Mouse (Mus musculus) MEL (cell line): ENCODE results near the gene U2af1l4. TPM values are rescaled to one million over a fixed set of nuclear protein-coding genes. Genes with fewer than 3 reads are reported as not detected.

Source experiments
- DNase-seq: peaks from one replicate; pipeline ENCODE4 v3.0.0; 2011; ENCODE audit warnings: low read depth, low spot score
- H3K27ac ChIP-seq: 2 replicates; pipeline ENCODE4 v1.5.1; 2012; ENCODE audit warnings: low read depth, mild to moderate bottlenecking, control low read depth, low read length, moderate library complexity; ENCODE audit not compliant: control insufficient read depth
- H3K27me3 ChIP-seq, 2 experiments: fragments of 150-350 bp in 1 of 2; sonication (generic) in 1 of 2; 2 replicates each; pipeline ENCODE4 v1.6.1; 2012; ENCODE audit warnings: low read length in 2 of 2, mild to moderate bottlenecking in 2 of 2, improper control_type of control experiment in 1 of 2, moderate library complexity in 1 of 2; ENCODE audit not compliant: insufficient read depth in 2 of 2, control insufficient read depth in 1 of 2
- H3K36me3 ChIP-seq, 2 experiments: 2 replicates each; pipeline ENCODE4 v1.6.1; 2012 to 2014; ENCODE audit warnings: low read length in 2 of 2, improper control_type of control experiment in 1 of 2, inconsistent platforms in 1 of 2, mild to moderate bottlenecking in 1 of 2; ENCODE audit not compliant: insufficient read depth in 2 of 2, control insufficient read depth in 1 of 2
- H3K4me1 ChIP-seq, 2 experiments: fragments of 150-350 bp in 1 of 2; sonication (generic) in 1 of 2; 2 replicates each; pipeline ENCODE4 v1.6.1; 2012; ENCODE audit warnings: low read length in 2 of 2, improper control_type of control experiment in 1 of 2, mild to moderate bottlenecking in 1 of 2; ENCODE audit not compliant: insufficient read depth in 2 of 2, control insufficient read depth in 1 of 2
- H3K4me3 ChIP-seq, 2 experiments: fragments of 150-350 bp in 1 of 2; sonication (generic) in 1 of 2; 2 replicates each; pipeline ENCODE4 v1.5.1; 2012; ENCODE audit warnings: low read depth in 2 of 2, low read length in 2 of 2, mild to moderate bottlenecking in 2 of 2, moderate library complexity in 2 of 2, control low read depth in 1 of 2, improper control_type of control experiment in 1 of 2; ENCODE audit not compliant: control insufficient read depth in 1 of 2, insufficient read depth in 1 of 2
- H3K79me2 ChIP-seq: 2 replicates; pipeline ENCODE4 v1.6.1; 2012; ENCODE audit warnings: mild to moderate bottlenecking, low read length, moderate library complexity; ENCODE audit not compliant: control insufficient read depth, poor library complexity, insufficient read depth
- H3K9ac ChIP-seq: 2 replicates; pipeline ENCODE4 v1.6.1; 2012; ENCODE audit warnings: low read depth, mild to moderate bottlenecking, control low read depth, low read length, moderate library complexity; ENCODE audit not compliant: control insufficient read depth, poor library complexity, severe bottlenecking
- H3K9me3 ChIP-seq: fragments of 150-350 bp; sonication (generic); replicated peaks from 2 replicates; pipeline ENCODE4 v1.6.1; 2012; ENCODE audit warnings: mild to moderate bottlenecking, low read length, improper control_type of control experiment, moderate library complexity; ENCODE audit not compliant: insufficient read depth
- BHLHE40 ChIP-seq: IDR thresholded peaks from 2 replicates; pipeline ENCODE4 v1.6.1; 2012; ENCODE audit warnings: low read depth, mild to moderate bottlenecking, inconsistent platforms, low read length, improper control_type of control experiment, borderline replicate concordance
- CHD1 ChIP-seq: IDR thresholded peaks from 2 replicates; pipeline ENCODE4 v1.6.1; 2012; ENCODE audit warnings: low read depth, mild to moderate bottlenecking, inconsistent platforms, low read length, improper control_type of control experiment
- E2F4 ChIP-seq: IDR thresholded peaks from 2 replicates; pipeline ENCODE4 v1.6.1; 2011; ENCODE audit warnings: low read depth, low read length, improper control_type of control experiment, borderline replicate concordance
- ETS1 ChIP-seq: IDR thresholded peaks from 2 replicates; pipeline ENCODE4 v1.6.1; 2012; ENCODE audit warnings: low read depth, mild to moderate bottlenecking, inconsistent platforms, low read length, improper control_type of control experiment, moderate library complexity
- GATA1 ChIP-seq: IDR thresholded peaks from 2 replicates; pipeline ENCODE4 v1.6.1; 2011; ENCODE audit warnings: low read depth, low read length, improper control_type of control experiment
- HCFC1 ChIP-seq: IDR thresholded peaks from 2 replicates; pipeline ENCODE4 v1.6.1; 2012; ENCODE audit warnings: low read depth, mild to moderate bottlenecking, inconsistent platforms, low read length, improper control_type of control experiment, moderate library complexity
- JUND ChIP-seq: IDR thresholded peaks from 2 replicates; pipeline ENCODE4 v1.6.1; 2011; ENCODE audit warnings: low read depth, mild to moderate bottlenecking, improper control_type of control experiment, low read length
- MAX ChIP-seq: IDR thresholded peaks from 2 replicates; pipeline ENCODE4 v1.6.1; 2011; ENCODE audit warnings: low read length, improper control_type of control experiment
- MEF2A ChIP-seq: IDR thresholded peaks from 2 replicates; pipeline ENCODE4 v1.6.1; 2014; ENCODE audit warnings: low read depth, mild to moderate bottlenecking, inconsistent platforms, low read length, improper control_type of control experiment; ENCODE audit not compliant: poor library complexity, insufficient replicate concordance, severe bottlenecking; ENCODE audit errors: extremely low read depth
- MYB ChIP-seq: IDR thresholded peaks from 2 replicates; pipeline ENCODE4 v1.6.1; 2011; ENCODE audit warnings: mild to moderate bottlenecking, low read depth, low read length, improper control_type of control experiment
- MYC ChIP-seq: IDR thresholded peaks from 2 replicates; pipeline ENCODE4 v1.6.1; 2011; ENCODE audit warnings: low read depth, mild to moderate bottlenecking, low read length, improper control_type of control experiment, moderate library complexity
- NELFE ChIP-seq: IDR thresholded peaks from 2 replicates; pipeline ENCODE4 v1.6.1; 2011; ENCODE audit warnings: low read depth, low read length, improper control_type of control experiment
- NRF1 ChIP-seq: IDR thresholded peaks from 2 replicates; pipeline ENCODE4 v1.6.1; 2014; ENCODE audit warnings: low read depth, mild to moderate bottlenecking, inconsistent platforms, low read length, improper control_type of control experiment, moderate library complexity; ENCODE audit not compliant: poor library complexity, insufficient read depth, severe bottlenecking
- POLR2A ChIP-seq, 2 experiments: IDR thresholded peaks; 2 replicates each; pipeline ENCODE4 v1.6.1; 2011 to 2012; ENCODE audit warnings: low read length in 2 of 2, mild to moderate bottlenecking in 2 of 2, control low read depth in 1 of 2, improper control_type of control experiment in 1 of 2, low read depth in 1 of 2, moderate library complexity in 1 of 2; ENCODE audit not compliant: control insufficient read depth in 1 of 2, insufficient read depth in 1 of 2, poor library complexity in 1 of 2
- RAD21 ChIP-seq: IDR thresholded peaks from 2 replicates; pipeline ENCODE4 v1.6.1; 2011; ENCODE audit warnings: mild to moderate bottlenecking, low read depth, low read length, improper control_type of control experiment
- SMC3 ChIP-seq: IDR thresholded peaks from 2 replicates; pipeline ENCODE4 v1.6.1; 2011; ENCODE audit warnings: low read depth, low read length, improper control_type of control experiment
- TAL1 ChIP-seq: IDR thresholded peaks from 2 replicates; pipeline ENCODE4 v1.6.1; 2012; ENCODE audit warnings: mild to moderate bottlenecking, inconsistent platforms, low read length, moderate library complexity, mixed read lengths
- TBP ChIP-seq: IDR thresholded peaks from 2 replicates; pipeline ENCODE4 v1.8.0; 2011; ENCODE audit warnings: low read depth, low read length, improper control_type of control experiment
- TCF12 ChIP-seq: IDR thresholded peaks from 2 replicates; pipeline ENCODE4 v1.6.1; 2014; ENCODE audit warnings: low read depth, mild to moderate bottlenecking, inconsistent platforms, low read length, improper control_type of control experiment, moderate library complexity
- polyA plus RNA-seq, 2 experiments: library from polyadenylated mRNA; stranded (reverse) in 1 of 2; unstranded in 1 of 2; fragments of >175 nt in 1 of 2; fragments of >200 nt in 1 of 2; gene quantifications; 2 replicates each; pipeline versions ENCODE4 v1.2.1 to v1.2.4; 2012; ENCODE audit warnings: low replicate concordance in 2 of 2, low read depth in 1 of 2; ENCODE audit not compliant: insufficient read length in 2 of 2, insufficient read depth in 1 of 2, missing spikeins in 1 of 2
- total RNA-seq: library from RNA; depleted of rRNA; stranded (reverse); fragments of 300-350 nt; gene quantifications from 2 replicates; pipeline ENCODE4 v1.2.3, GENCODE M21; 2012

U2af1l4 gene
- total and polyA plus RNA-seq, 3 experiments: 72.5 to 74.2 TPM; not detected in 1

DNA sequence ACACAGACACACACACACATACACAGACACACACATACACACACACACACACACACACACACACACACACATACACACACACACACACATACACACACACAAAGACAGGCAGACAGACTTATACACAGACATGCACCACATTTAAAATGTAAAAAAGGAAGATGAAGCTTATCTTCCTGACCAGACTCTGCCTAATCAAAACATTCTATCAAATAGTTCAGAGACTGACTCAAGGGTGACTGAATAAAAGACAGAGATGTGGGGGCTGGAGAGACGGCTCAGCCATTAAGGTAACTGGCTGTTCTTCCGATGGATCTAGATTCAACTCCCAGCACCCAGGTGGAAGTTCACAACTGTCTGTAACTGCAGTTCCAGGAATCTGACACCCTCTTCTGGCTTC, 18.8 kb upstream of the U2af1l4 start (continued):
- TF ChIP-seq TAL1 (peak; percentile 80), JUND (no peak), GATA1 (peak; percentile 94), BHLHE40 (no peak), NRF1 (no peak), TBP (0 out of 2 replicates have a peak, but pooled peaks have one; percentile 43), NELFE (no peak), ETS1 (peak; percentile 85), MYB (no peak), CHD1 (no peak), MYC (peak; percentile 65; the same call in 1 of the 2 replicates), MEF2A (no peak), MAX (no peak), E2F4 (no peak), POLR2A (IDR thresholded peaks at IDR 0.05; ENCODE audit: control insufficient read depth in 1 of 2, insufficient read depth in 1 of 2, low read depth in 1 of 2, low read length in 2 of 2, poor library complexity in 1 of 2) (no peak)

DNA sequence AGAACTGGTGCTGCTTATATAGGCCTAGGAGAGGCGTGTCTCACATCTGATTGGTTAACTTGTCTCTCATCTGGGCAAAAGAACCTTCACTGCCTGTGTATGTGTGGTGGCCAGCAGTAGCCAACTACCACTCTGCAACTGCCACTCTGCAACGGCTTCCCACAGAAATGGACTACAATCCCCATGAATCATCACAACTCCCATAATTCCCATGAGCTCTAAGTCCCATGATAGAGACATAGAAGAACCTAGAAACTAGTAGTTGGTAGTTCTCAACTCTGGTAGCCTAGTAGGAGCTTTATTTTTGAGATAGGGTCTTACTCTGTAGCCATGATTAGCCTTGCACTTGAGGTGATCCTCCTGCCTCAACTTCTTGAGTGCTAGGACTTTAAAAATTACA, 13.2 kb upstream of the U2af1l4 start:
- Histone ChIP-seq H3K27ac (no peak overlapping the region), H3K79me2 (peaks cover 2% of the 10 kb centered on the region; the same call in 1 of the 2 replicates), H3K9ac (no peak overlapping the region), H3K9me3 (no peaks in the 10 kb centered on the region), H3K4me3 (no peak overlapping the region), H3K27me3 (no peaks in the 10 kb centered on the region), H3K36me3 (peaks cover 0 to 12% of the 10 kb centered on the region in 2 experiments; a peak in 3 of 4 replicates), H3K4me1 (peaks cover 0 to 12% of the 10 kb centered on the region in 2 experiments; a peak in 3 of 4 replicates)
- no peak for DNase-seq
- TF ChIP-seq ETS1 (no peak), SMC3 (no peak), TCF12 (no peak), RAD21 (no peak), HCFC1 (peak; percentile 75), NELFE (no peak)
